Mouse (Mus musculus) heart, embryonic 10.5 days (tissue): ENCODE data around the gene Slc7a10. TPM values are rescaled to one million over a fixed set of nuclear protein-coding genes. Genes with fewer than 3 reads are reported as not detected.

Experiments
- DNase-seq: peaks from one replicate; pipeline ENCODE4 v3.0.0-alpha.2; 2017; ENCODE audit warnings: low spot score
- H3K27ac ChIP-seq: fragments of 300-500 bp; sonication (generic); 2 replicates; pipeline ENCODE4 v1.5.1; 2016; ENCODE audit warnings: mild to moderate bottlenecking
- H3K27me3 ChIP-seq: fragments of 300-500 bp; sonication (generic); 2 replicates; pipeline ENCODE4 v1.6.1; 2016; ENCODE audit warnings: mild to moderate bottlenecking; ENCODE audit not compliant: poor library complexity, insufficient read depth, severe bottlenecking
- H3K36me3 ChIP-seq: fragments of 300-500 bp; sonication (generic); 2 replicates; pipeline ENCODE4 v1.6.1; 2016; ENCODE audit warnings: mild to moderate bottlenecking, moderate library complexity
- H3K4me1 ChIP-seq: fragments of 300-500 bp; sonication (generic); 2 replicates; pipeline ENCODE4 v1.6.1; 2016; ENCODE audit warnings: mild to moderate bottlenecking
- H3K4me3 ChIP-seq: fragments of 300-500 bp; sonication (generic); 2 replicates; pipeline ENCODE4 v1.5.1; 2016; ENCODE audit warnings: mild to moderate bottlenecking, moderate library complexity
- H3K9me3 ChIP-seq: fragments of 300-500 bp; sonication (generic); 2 replicates; pipeline ENCODE4 v1.6.1; 2016; ENCODE audit warnings: mild to moderate bottlenecking, moderate library complexity
- WGBS: fragments of 180-500 bp; shearing (Covaris S2); methylation state at CpG from one replicate; pipeline ENCODE4 v1.1.7; 2016; 5-methylcytosine and 5-hydroxymethylcytosine counted together
- polyA plus RNA-seq: library from polyadenylated mRNA; unstranded; fragments of >200 nt; fragmentation: Nextera tagmentation; extraction: Ambion mirVana; gene quantifications from 2 replicates; pipeline ENCODE4 v1.2.1, GENCODE M21; 2016

Slc7a10 gene
- 0.14 and 0.49 TPM in 2 replicates for polyA plus RNA-seq

DNA sequence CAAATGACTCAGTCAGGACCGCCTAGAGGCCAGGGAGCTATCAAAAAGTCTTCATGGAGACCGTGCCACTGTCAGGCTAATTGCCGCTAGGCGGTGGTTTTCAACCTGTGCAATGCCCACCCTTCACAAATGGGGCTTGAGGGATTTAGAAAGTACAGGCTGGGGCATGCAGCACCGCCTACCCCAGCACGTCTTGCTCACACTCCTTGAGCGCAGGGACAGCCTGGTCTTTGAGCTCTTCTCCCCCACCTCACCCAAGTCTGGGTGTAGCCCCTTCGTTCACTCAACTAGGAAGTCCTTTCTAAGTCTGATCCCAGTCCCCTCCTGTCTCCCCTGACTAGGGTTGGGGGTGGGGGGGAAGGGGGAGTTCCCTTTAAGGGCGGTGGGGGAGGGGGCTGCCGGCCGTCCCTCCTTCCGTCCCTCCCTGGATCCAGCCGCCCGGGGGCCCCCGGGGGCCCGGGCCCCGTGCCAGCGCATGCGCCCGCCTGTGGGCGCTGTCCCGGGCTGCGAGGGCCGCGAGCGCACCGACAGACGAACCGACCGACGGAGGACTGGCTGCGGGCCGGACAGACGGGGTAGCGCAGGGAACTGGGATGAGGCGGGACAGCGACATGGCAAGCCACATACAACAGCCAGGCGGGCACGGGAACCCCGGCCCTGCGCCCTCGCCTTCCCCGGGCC is at the start of gene Slc7a10:
Gene Slc7a10 (plus strand): TSS at position 497 of the 681 bp plus-strand sequence.
- Histone ChIP-seq H3K36me3 (no peaks in the 10 kb centered on the region), H3K27ac (peak within 1 kb of the TSS; percentile 39), H3K4me3 (peak within 1 kb of the TSS; percentile 57), H3K27me3 (peaks cover 69% of the 10 kb centered on the region), H3K4me1 (peaks cover 20% of the 10 kb centered on the region), H3K9me3 (no peaks in the 10 kb centered on the region)
- no peak for DNase-seq
- 2% methylated on average over 40 of the region's 43 CpGs for WGBS

DNA sequence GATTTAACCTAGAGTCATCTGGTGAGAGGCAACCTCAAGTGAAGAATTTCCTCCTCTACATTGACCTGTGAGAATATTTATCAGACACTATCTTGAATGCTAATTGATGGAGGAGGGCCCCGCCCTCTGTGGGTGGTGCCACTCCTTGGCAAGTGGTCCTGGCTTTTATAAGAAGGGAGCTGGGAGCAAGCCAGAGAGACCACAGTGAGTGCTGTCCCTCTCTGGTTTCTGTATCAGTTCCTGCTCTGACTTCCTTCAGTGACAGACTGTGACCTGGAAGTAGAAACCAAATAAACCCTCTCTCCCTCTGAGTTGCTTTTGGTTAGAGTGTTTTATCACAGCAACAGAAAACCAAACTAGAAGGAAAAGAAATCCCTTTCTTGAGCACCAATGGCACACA is 48.7 kb upstream of the Slc7a10 start:
- H3K36me3 ChIP-seq: no peaks in the 10 kb centered on the region
- no peaks in the 10 kb centered on the region for H3K9me3 ChIP-seq
- no peak overlapping the region for H3K4me3 ChIP-seq
- H3K27me3 ChIP-seq: peaks cover 16% of the 10 kb centered on the region
- H3K4me1 ChIP-seq: peaks cover 22% of the 10 kb centered on the region; the same call in 1 of the 2 replicates
- no peak for DNase-seq
- H3K27ac ChIP-seq: no peak overlapping the region
- 68% methylated on average over 1 of the region's 1 CpGs for WGBS

DNA sequence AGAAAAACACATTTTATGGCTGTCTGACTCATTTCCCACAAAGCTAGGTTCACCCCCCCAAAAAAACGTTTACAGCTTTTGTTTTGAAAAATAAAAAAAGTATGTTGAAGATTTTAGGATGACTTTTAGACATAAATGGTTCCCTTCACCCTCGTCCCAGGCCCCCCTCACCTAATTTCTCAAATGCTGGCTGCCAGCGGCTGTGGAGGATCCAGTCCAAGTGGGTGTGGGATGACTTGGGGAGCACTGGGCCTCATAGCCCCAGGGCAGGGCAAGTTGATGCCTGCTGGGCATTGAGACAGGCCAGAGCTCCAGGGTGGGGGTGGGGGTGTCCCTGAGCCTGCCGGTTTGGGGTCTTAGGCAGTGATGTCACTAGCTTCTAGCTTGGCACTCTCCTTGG is 47.7 kb upstream of the Slc7a10 start:
- H3K36me3 ChIP-seq: no peaks in the 10 kb centered on the region
- DNase-seq: no peak
- H3K4me3 ChIP-seq: no peak overlapping the region
- no peaks in the 10 kb centered on the region for H3K9me3 ChIP-seq
- H3K27ac ChIP-seq: no peak overlapping the region
- H3K4me1 ChIP-seq: peaks cover 22% of the 10 kb centered on the region; the same call in 1 of the 2 replicates
- H3K27me3 ChIP-seq: peaks cover 16% of the 10 kb centered on the region
- 66% methylated on average over 4 of the region's 4 CpGs for WGBS

DNA sequence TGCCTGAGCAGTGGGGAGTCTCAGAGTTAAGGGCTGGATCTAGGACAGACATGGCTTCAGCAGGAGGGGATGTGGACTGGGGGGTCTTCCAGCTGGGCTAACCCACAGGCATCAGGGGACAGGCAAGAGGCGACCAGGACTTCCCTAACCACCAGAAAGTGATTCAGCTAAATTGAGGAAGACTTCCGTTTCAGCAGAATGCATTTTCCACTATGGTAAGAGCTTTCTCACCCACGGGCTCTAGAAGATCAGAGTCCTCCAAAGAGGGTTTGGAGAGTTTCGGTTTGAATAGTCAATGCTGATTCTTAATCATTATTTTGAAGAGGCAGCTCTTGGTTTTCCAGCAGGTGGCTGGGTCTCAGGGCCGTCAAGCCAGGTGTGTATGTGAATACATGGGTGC is 46.3 kb upstream of the Slc7a10 start:
- no peaks in the 10 kb centered on the region for H3K9me3 ChIP-seq
- peaks cover 24% of the 10 kb centered on the region; the same call in 1 of the 2 replicates for H3K4me1 ChIP-seq
- WGBS: 77% methylated on average over 5 of the region's 5 CpGs
- H3K27ac ChIP-seq: no peak overlapping the region
- no peak for DNase-seq
- no peaks in the 10 kb centered on the region for H3K36me3 ChIP-seq
- H3K4me3 ChIP-seq: no peak overlapping the region
- peaks cover 5% of the 10 kb centered on the region for H3K27me3 ChIP-seq

DNA sequence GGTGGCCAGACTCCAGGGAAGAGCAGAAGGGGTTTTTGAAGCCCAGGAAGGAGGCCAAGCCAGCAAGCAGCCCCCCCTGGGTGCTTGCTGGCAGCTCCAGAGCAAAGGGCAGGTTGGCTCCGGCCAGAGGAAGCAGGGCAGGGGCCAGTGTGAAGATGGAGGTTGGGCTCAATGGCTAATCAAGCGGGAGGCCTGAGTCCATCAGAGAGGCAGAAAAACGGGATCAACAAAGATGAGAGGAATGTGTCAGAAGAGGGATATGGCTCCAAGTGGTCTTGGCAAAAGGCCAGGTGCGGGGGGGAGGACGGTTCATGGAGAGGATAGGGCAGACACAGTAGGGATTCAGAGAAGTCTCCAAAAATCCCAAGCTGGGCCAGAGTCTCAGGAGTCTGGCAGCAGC is 44.7 kb upstream of the Slc7a10 start:
- H3K36me3 ChIP-seq: no peaks in the 10 kb centered on the region
- no peak for DNase-seq
- H3K27me3 ChIP-seq: peaks cover 13% of the 10 kb centered on the region
- WGBS: 47% methylated on average over 5 of the region's 5 CpGs
- H3K4me1 ChIP-seq: peaks cover 21% of the 10 kb centered on the region
- H3K27ac ChIP-seq: peak overlapping the region; percentile 23; the same call in 1 of the 2 replicates
- no peak overlapping the region for H3K4me3 ChIP-seq
- H3K9me3 ChIP-seq: no peaks in the 10 kb centered on the region

GRCm38 (mm10) chr7:35142522-35142921 is 43.7 kb upstream of the Slc7a10 start:
- H3K4me3 ChIP-seq: no peak overlapping the region
- WGBS: 72% methylated on average over 8 of the region's 8 CpGs
- H3K27me3 ChIP-seq: peaks cover 13% of the 10 kb centered on the region
- H3K9me3 ChIP-seq: no peaks in the 10 kb centered on the region
- no peak overlapping the region for H3K27ac ChIP-seq
- H3K4me1 ChIP-seq: peaks cover 23% of the 10 kb centered on the region
- no peak for DNase-seq
- no peaks in the 10 kb centered on the region for H3K36me3 ChIP-seq

GRCm38 (mm10) chr7:35143864-35144618 is 42.1 kb upstream of the Slc7a10 start:
- 66% methylated on average over 6 of the region's 6 CpGs for WGBS
- Histone ChIP-seq H3K36me3 (no peaks in the 10 kb centered on the region), H3K27ac (0 out of 2 replicates have a peak overlapping the region, but pooled peaks have one; percentile 8), H3K9me3 (no peaks in the 10 kb centered on the region), H3K4me1 (peaks cover 23% of the 10 kb centered on the region), H3K4me3 (no peak overlapping the region), H3K27me3 (peaks cover 13% of the 10 kb centered on the region)
- DNase-seq: no peak

DNA sequence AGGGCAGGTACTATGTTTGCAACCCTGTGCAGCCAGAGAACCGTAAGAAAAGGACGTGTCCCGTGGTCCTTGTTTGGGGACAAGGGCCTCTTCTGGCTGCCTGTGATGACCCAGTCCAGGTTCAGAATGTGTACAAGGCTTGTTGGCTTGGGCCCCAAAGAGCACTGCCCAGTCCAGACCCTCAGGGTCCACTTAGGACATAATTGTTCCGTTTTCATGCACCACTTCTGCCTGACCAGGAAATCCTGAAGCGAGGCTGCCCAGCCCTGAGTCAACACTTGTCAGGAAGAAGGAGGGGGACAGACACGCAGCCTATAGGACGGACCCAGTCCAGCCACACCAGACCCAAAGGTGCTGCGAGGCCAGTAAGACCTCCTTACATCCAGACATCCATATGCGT is 41.1 kb upstream of the Slc7a10 start:
- no peak overlapping the region for H3K4me3 ChIP-seq
- H3K27ac ChIP-seq: no peak overlapping the region
- H3K27me3 ChIP-seq: peaks cover 13% of the 10 kb centered on the region; the same call in 1 of the 2 replicates
- no peaks in the 10 kb centered on the region for H3K36me3 ChIP-seq
- H3K9me3 ChIP-seq: no peaks in the 10 kb centered on the region
- WGBS: 76% methylated on average over 9 of the region's 9 CpGs
- peaks cover 32% of the 10 kb centered on the region for H3K4me1 ChIP-seq
- no peak for DNase-seq

- H3K27ac ChIP-seq: 0 out of 2 replicates have a peak overlapping the region, but pooled peaks have one; percentile 22
- WGBS: 81% methylated on average over 10 of the region's 10 CpGs
- 0 out of 2 replicates have a peak, but pooled peaks cover 8% of the 10 kb centered on the region for H3K27me3 ChIP-seq
- H3K4me1 ChIP-seq: peaks cover 34% of the 10 kb centered on the region
- no peaks in the 10 kb centered on the region for H3K36me3 ChIP-seq
- no peak for DNase-seq
- no peaks in the 10 kb centered on the region for H3K9me3 ChIP-seq
- no peak overlapping the region for H3K4me3 ChIP-seq
These were observed 39.9 kb upstream of the Slc7a10 start for GRCm38 (mm10) chr7:35146269-35146668.

DNA sequence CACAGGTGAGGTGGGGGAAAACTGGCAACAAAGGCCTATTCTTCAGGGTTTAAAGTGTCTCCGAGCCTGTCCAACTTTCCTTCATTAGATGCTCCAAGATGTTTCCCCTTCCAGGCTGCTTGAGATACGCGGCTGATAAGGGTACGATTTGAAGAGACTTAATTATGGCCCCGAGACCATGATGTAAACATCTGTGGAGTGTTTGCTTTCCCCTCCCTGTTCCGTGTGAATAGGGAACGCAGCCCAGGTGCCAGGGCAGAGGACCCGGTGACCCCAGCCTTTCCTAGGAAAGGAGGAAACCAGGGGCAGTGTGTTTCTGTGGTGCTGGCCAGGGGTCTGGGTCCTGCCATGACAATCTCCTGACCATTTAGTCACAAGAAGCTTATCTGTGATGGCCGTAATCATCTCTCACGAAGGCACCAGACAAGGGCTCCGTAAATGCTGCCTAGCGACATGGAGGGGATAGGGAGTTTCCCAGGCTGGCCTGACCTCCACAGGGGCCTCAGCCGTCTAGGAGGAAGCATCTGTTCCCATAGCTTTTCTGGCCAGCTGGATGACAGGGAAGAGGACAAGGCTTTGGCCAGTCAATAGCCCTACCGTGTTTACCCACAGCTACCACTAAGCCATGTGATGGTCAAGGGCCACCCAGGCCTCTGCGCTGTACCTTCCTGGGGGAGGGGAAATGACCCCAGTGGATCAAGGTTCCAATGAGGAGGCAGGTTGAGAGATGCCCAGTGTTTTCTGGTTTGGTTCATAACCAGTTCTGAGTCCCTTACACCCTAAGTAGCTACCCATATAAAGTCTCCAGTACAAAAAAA is 36.4 kb upstream of the Slc7a10 start:
- H3K4me3 ChIP-seq: no peak overlapping the region
- H3K27ac ChIP-seq: no peak overlapping the region
- no peak for DNase-seq
- no peaks in the 10 kb centered on the region for H3K9me3 ChIP-seq
- peaks cover 27% of the 10 kb centered on the region for H3K4me1 ChIP-seq
- no peaks in the 10 kb centered on the region for H3K36me3 ChIP-seq
- H3K27me3 ChIP-seq: peaks cover 22% of the 10 kb centered on the region; the same call in 1 of the 2 replicates
- WGBS: 47% methylated on average over 15 of the region's 15 CpGs

GRCm38 (mm10) chr7:35150860-35151259 is 35.3 kb upstream of the Slc7a10 start:
- Histone ChIP-seq H3K27ac (no peak overlapping the region), H3K36me3 (no peaks in the 10 kb centered on the region), H3K9me3 (no peaks in the 10 kb centered on the region), H3K4me3 (no peak overlapping the region), H3K27me3 (peaks cover 24% of the 10 kb centered on the region; the same call in 1 of the 2 replicates), H3K4me1 (peaks cover 27% of the 10 kb centered on the region)
- no peak for DNase-seq
- WGBS: 70% methylated on average over 5 of the region's 5 CpGs

DNA sequence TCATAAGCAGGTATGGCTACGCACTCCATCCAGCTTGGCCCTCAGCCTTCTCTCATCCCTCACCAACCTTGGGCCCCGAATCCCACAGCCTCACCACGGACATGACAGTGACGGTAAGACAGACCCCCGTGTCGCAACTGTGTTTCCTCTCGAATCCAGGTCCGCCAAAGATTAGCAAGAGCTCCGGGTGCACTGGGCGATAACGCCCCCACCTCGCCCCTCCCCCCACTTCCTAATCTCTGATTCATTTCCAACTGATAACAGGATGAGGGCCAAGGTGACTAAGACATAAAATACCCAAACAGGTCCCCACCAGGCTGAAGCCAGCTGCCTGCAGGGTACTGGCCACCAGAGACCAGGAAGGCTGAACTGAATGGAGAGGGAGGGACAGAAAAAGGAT is 31.7 kb upstream of the Slc7a10 start:
- no peaks in the 10 kb centered on the region for H3K36me3 ChIP-seq
- H3K4me1 ChIP-seq: peaks cover 16% of the 10 kb centered on the region
- H3K27ac ChIP-seq: no peak overlapping the region
- peaks cover 21% of the 10 kb centered on the region; the same call in 1 of the 2 replicates for H3K27me3 ChIP-seq
- H3K9me3 ChIP-seq: no peaks in the 10 kb centered on the region; the same call in 1 of the 2 replicates
- no peak overlapping the region for H3K4me3 ChIP-seq
- WGBS: 53% methylated on average over 12 of the region's 12 CpGs
- no peak for DNase-seq
